Mouse (Mus musculus): ENCODE measurements around the gene Borcs5. TPM values are rescaled to one million over a fixed set of nuclear protein-coding genes. Genes with fewer than 3 reads are reported as not detected.

The Borcs5 gene
- polyA plus RNA-seq, 1 experiment from 2014 or later = 51.3 TPM

DNA sequence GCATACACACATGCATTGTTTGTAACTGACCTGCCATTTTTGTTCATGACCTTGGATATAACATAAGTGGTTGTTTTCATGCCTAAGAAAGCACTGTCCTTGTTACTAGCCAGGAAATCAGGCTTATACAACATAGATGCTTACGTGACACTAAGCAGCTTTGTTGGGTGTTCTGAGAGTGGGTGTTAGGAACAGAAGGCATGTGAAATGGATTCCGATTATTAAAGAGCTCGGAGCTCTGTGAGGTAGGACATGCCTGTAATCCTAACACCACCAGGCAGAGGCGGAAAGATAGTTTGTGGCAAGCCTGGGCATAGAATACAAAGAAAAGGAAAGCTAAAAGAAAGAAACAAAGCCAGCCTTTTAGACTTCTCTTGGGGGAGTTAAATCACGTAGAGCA is 9.0 kb downstream of the Borcs5 start:
- peak overlapping the region; percentile 23; the same call in 1 of the 2 replicates for H3K9ac ChIP-seq (replicated peaks; ENCODE audit: low read length)
- no peak overlapping the region for H3K4me3 ChIP-seq (replicated peaks; ENCODE audit: low read depth, low read length)
- H3K27ac ChIP-seq (replicated peaks; ENCODE audit: low read depth, low read length) = no peak overlapping the region
- WGBS = 25% methylated on average over 5 of the region's 5 CpGs
- H3K27me3 ChIP-seq (ENCODE audit: control insufficient read depth, insufficient read depth, low read length) = no peaks in the 10 kb centered on the region
- peaks cover 5% of the 10 kb centered on the region for H3K36me3 ChIP-seq (ENCODE audit: control insufficient read depth, insufficient read depth, low read length)
- H3K9me3 ChIP-seq (ENCODE audit: control insufficient read depth, low read length) = no peaks in the 10 kb centered on the region
- H3K4me1 ChIP-seq (ENCODE audit: control insufficient read depth, insufficient read depth, low read length) = peaks cover 12% of the 10 kb centered on the region
- ATAC-seq (ENCODE audit: low FRiP score, low TSS enrichment) (no peak), DNase-seq (peak; percentile 19)
- H3K4me2 ChIP-seq (ENCODE audit: low read length) = peak overlapping the region; percentile 15; the same call in 1 of the 2 replicates

GRCm38 (mm10) chr6:134656527-134656926 is 17.2 kb downstream of the Borcs5 start:
- Histone ChIP-seq H3K9ac (replicated peaks; ENCODE audit: low read length) (no peak overlapping the region), H3K27ac (replicated peaks; ENCODE audit: low read depth, low read length) (no peak overlapping the region), H3K36me3 (ENCODE audit: control insufficient read depth, insufficient read depth, low read length) (0 out of 2 replicates have a peak, but pooled peaks cover 3% of the 10 kb centered on the region), H3K4me1 (ENCODE audit: control insufficient read depth, insufficient read depth, low read length) (no peaks in the 10 kb centered on the region), H3K9me3 (ENCODE audit: control insufficient read depth, low read length) (no peaks in the 10 kb centered on the region), H3K27me3 (ENCODE audit: control insufficient read depth, insufficient read depth, low read length) (no peaks in the 10 kb centered on the region), H3K4me3 (replicated peaks; ENCODE audit: low read depth, low read length) (no peak overlapping the region), H3K4me2 (ENCODE audit: low read length) (no peak overlapping the region)
- 79% methylated on average over 4 of the region's 4 CpGs for WGBS
- ATAC-seq (ENCODE audit: low FRiP score, low TSS enrichment) (no peak), DNase-seq (no peak)

DNA sequence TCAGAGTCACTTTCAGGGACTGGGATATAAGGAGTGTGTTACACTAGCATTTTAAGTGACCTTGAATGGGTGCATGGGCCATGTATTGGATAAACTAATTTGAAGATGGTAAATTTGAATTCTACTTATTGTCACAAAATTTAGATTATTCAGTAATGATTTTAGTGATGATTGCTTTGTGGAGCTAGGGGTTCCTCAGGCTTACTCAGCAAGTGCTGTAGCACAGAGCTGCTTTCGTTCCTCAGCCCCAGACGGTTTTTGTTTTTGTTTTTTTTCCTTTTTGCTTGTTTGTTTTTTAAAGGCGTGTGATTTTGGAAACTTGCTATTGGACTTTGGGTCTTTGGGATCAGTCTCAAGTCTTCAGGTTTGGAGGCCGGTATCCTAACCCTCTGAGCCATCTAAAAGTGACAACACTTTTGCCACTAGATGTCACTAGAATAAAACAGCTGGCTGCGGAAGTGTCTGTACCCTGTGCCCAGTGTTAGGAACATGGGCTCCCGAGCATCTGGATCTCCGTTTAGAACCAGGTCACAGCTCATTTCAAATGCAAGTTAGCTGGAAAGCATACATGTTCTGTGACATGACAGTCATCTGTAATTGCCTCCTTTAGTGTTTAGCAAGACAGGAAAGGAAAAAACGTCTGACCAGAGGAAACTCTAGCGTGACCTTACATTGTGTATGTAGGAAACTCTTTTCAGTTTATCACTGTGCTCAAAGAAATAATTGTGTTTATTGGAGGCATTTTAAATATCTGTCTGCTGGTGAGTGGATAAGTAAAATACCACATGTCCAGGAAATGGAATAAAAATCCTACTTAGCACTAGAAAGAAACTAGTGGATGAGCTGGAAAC is 20.0 kb downstream of the Borcs5 start:
- no peak overlapping the region for H3K27ac ChIP-seq (replicated peaks; ENCODE audit: low read depth, low read length)
- H3K36me3 ChIP-seq (ENCODE audit: control insufficient read depth, insufficient read depth, low read length) = 0 out of 2 replicates have a peak, but pooled peaks cover 3% of the 10 kb centered on the region
- WGBS = 22% methylated on average over 9 of the region's 9 CpGs
- DNase-seq (peak; percentile 84), ATAC-seq (ENCODE audit: low FRiP score, low TSS enrichment) (peak; percentile 84; the same call in 1 of the 2 replicates)
- no peak overlapping the region for H3K4me2 ChIP-seq (ENCODE audit: low read length)
- no peaks in the 10 kb centered on the region for H3K27me3 ChIP-seq (ENCODE audit: control insufficient read depth, insufficient read depth, low read length)
- no peaks in the 10 kb centered on the region for H3K4me1 ChIP-seq (ENCODE audit: control insufficient read depth, insufficient read depth, low read length)
- H3K4me3 ChIP-seq (replicated peaks; ENCODE audit: low read depth, low read length) = no peak overlapping the region
- H3K9ac ChIP-seq (replicated peaks; ENCODE audit: low read length) = no peak overlapping the region
- no peaks in the 10 kb centered on the region for H3K9me3 ChIP-seq (ENCODE audit: control insufficient read depth, low read length)

GRCm38 (mm10) chr6:134660714-134661406 is 21.6 kb downstream of the Borcs5 start:
- H3K27me3 ChIP-seq (ENCODE audit: control insufficient read depth, insufficient read depth, low read length) = no peaks in the 10 kb centered on the region
- H3K9ac ChIP-seq (replicated peaks; ENCODE audit: low read length) = no peak overlapping the region
- H3K4me1 ChIP-seq (ENCODE audit: control insufficient read depth, insufficient read depth, low read length) = no peaks in the 10 kb centered on the region
- H3K27ac ChIP-seq (replicated peaks; ENCODE audit: low read depth, low read length) = no peak overlapping the region
- no peak overlapping the region for H3K4me2 ChIP-seq (ENCODE audit: low read length)
- 83% methylated on average over 8 of the region's 8 CpGs for WGBS
- no peak for DNase-seq
- no peaks in the 10 kb centered on the region for H3K9me3 ChIP-seq (ENCODE audit: control insufficient read depth, low read length)
- H3K4me3 ChIP-seq (replicated peaks; ENCODE audit: low read depth, low read length) = no peak overlapping the region
- 0 out of 2 replicates have a peak, but pooled peaks cover 2% of the 10 kb centered on the region for H3K36me3 ChIP-seq (ENCODE audit: control insufficient read depth, insufficient read depth, low read length)
- ATAC-seq (ENCODE audit: low FRiP score, low TSS enrichment) = no peak

- H3K4me2 ChIP-seq (ENCODE audit: low read length) = no peak overlapping the region
- no peaks in the 10 kb centered on the region for H3K4me1 ChIP-seq (ENCODE audit: control insufficient read depth, insufficient read depth, low read length)
- 74% methylated on average over 5 of the region's 5 CpGs for WGBS
- no peak overlapping the region for H3K4me3 ChIP-seq (replicated peaks; ENCODE audit: low read depth, low read length)
- H3K27me3 ChIP-seq (ENCODE audit: control insufficient read depth, insufficient read depth, low read length) = no peaks in the 10 kb centered on the region
- no peak for ATAC-seq (ENCODE audit: low FRiP score, low TSS enrichment)
- no peaks in the 10 kb centered on the region for H3K36me3 ChIP-seq (ENCODE audit: control insufficient read depth, insufficient read depth, low read length)
- no peaks in the 10 kb centered on the region for H3K9me3 ChIP-seq (ENCODE audit: control insufficient read depth, low read length)
- H3K9ac ChIP-seq (replicated peaks; ENCODE audit: low read length) = no peak overlapping the region
- DNase-seq = no peak
- H3K27ac ChIP-seq (replicated peaks; ENCODE audit: low read depth, low read length) = no peak overlapping the region
Observed at GRCm38 (mm10) chr6:134664573-134664972, 25.3 kb downstream of the Borcs5 start.

DNA sequence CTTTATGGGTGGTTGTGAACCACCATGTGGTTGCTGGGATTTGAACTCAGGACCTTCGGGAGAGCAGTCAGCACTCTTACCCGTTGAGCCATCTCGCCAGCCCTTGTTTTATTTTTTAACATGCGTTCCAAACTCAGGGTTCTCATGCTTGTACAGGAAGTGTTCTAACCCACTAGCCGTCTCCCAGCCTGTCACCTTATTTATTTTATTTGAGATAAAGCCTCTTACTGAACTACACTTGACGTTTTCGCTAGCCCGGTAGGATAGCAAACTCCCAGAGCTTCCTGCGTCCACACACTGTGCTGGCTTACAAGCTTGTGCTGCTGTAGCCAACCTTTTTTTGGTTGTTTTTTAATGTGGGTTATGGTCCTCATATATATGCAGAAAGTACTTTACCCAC is 26.5 kb downstream of the Borcs5 start:
- Histone ChIP-seq H3K27ac (replicated peaks; ENCODE audit: low read depth, low read length) (no peak overlapping the region), H3K9me3 (ENCODE audit: control insufficient read depth, low read length) (no peaks in the 10 kb centered on the region), H3K4me3 (replicated peaks; ENCODE audit: low read depth, low read length) (no peak overlapping the region), H3K9ac (replicated peaks; ENCODE audit: low read length) (no peak overlapping the region), H3K4me1 (ENCODE audit: control insufficient read depth, insufficient read depth, low read length) (no peaks in the 10 kb centered on the region), H3K4me2 (ENCODE audit: low read length) (no peak overlapping the region), H3K27me3 (ENCODE audit: control insufficient read depth, insufficient read depth, low read length) (no peaks in the 10 kb centered on the region), H3K36me3 (ENCODE audit: control insufficient read depth, insufficient read depth, low read length) (no peaks in the 10 kb centered on the region)
- WGBS = 88% methylated on average over 9 of the region's 9 CpGs
- ATAC-seq (ENCODE audit: low FRiP score, low TSS enrichment) (no peak), DNase-seq (no peak)

GRCm38 (mm10) chr6:134668519-134668918 is 29.2 kb downstream of the Borcs5 start:
- no peaks in the 10 kb centered on the region for H3K27me3 ChIP-seq (ENCODE audit: control insufficient read depth, insufficient read depth, low read length)
- DNase-seq = no peak
- no peak for ATAC-seq (ENCODE audit: low FRiP score, low TSS enrichment)
- no peak overlapping the region for H3K4me3 ChIP-seq (replicated peaks; ENCODE audit: low read depth, low read length)
- H3K36me3 ChIP-seq (ENCODE audit: control insufficient read depth, insufficient read depth, low read length) = no peaks in the 10 kb centered on the region
- no peaks in the 10 kb centered on the region for H3K4me1 ChIP-seq (ENCODE audit: control insufficient read depth, insufficient read depth, low read length)
- H3K27ac ChIP-seq (replicated peaks; ENCODE audit: low read depth, low read length) = no peak overlapping the region
- no peak overlapping the region for H3K9ac ChIP-seq (replicated peaks; ENCODE audit: low read length)
- H3K4me2 ChIP-seq (ENCODE audit: low read length) = no peak overlapping the region
- H3K9me3 ChIP-seq (ENCODE audit: control insufficient read depth, low read length) = no peaks in the 10 kb centered on the region
- WGBS = 93% methylated on average over 2 of the region's 2 CpGs

- Histone ChIP-seq H3K4me1 (ENCODE audit: control insufficient read depth, insufficient read depth, low read length) (no peaks in the 10 kb centered on the region), H3K9me3 (ENCODE audit: control insufficient read depth, low read length) (no peaks in the 10 kb centered on the region), H3K27ac (replicated peaks; ENCODE audit: low read depth, low read length) (no peak overlapping the region), H3K4me2 (ENCODE audit: low read length) (no peak overlapping the region), H3K36me3 (ENCODE audit: control insufficient read depth, insufficient read depth, low read length) (no peaks in the 10 kb centered on the region), H3K27me3 (ENCODE audit: control insufficient read depth, insufficient read depth, low read length) (no peaks in the 10 kb centered on the region), H3K4me3 (replicated peaks; ENCODE audit: low read depth, low read length) (no peak overlapping the region), H3K9ac (replicated peaks; ENCODE audit: low read length) (no peak overlapping the region)
- DNase-seq (no peak), ATAC-seq (ENCODE audit: low FRiP score, low TSS enrichment) (no peak)
- WGBS = 86% methylated on average over 6 of the region's 6 CpGs
Observed at GRCm38 (mm10) chr6:134669179-134669865, 30.0 kb downstream of the Borcs5 start.
